Mouse (Mus musculus): Measurements from ENCODE around the gene Epn1. TPM values are rescaled to one million over a fixed set of nuclear protein-coding genes. Genes with fewer than 3 reads are reported as not detected.
"Not testable (repeated sequence)": the region's sequence is repeated elsewhere in the genome, so short reads cannot be mapped to it uniquely, and the experiment has no call there.

The Epn1 gene
- polyA plus RNA-seq, 1 experiment from 2014 or later = 50.4 TPM

- Histone ChIP-seq H3K9me3 (replicated peaks; ENCODE audit: control insufficient read depth, low read length) (no peaks in the 10 kb centered on the region), H3K4me1 (ENCODE audit: control insufficient read depth, insufficient read depth, low read length) (peaks cover 25% of the 10 kb centered on the region), H3K4me3 (replicated peaks; ENCODE audit: low read length) (peak within 1 kb of the TSS; percentile 88), H3K27ac (ENCODE audit: low read length) (peak within 1 kb of the TSS; percentile 100), H3K9ac (ENCODE audit: low read length) (peak within 1 kb of the TSS; percentile 96), H3K36me3 (ENCODE audit: control insufficient read depth, insufficient read depth, low read length) (no peaks in the 10 kb centered on the region), H3K4me2 (ENCODE audit: low read depth, low read length) (peak within 1 kb of the TSS; percentile 95), H3K27me3 (ENCODE audit: control insufficient read depth, insufficient read depth, low read length) (0 out of 2 replicates have a peak, but pooled peaks cover 1% of the 10 kb centered on the region)
- ATAC-seq (ENCODE audit: insufficient read depth, low FRiP score) = peak; percentile 85
- WGBS = under 1% methylated on average over 53 of the region's 65 CpGs
Measured at GRCm38 (mm10) chr7:5061774-5062359, 18.2 kb upstream of the Epn1 start, which contains the start of gene U2af2. Gene U2af2, plus strand, starts transcription at chr7:5062143.

GRCm38 (mm10) chr7:5062360-5063001, 17.6 kb upstream of the Epn1 start:
- H3K27ac ChIP-seq (ENCODE audit: low read length) = peak overlapping the region; percentile 100
- peak overlapping the region; percentile 88 for H3K4me3 ChIP-seq (replicated peaks; ENCODE audit: low read length)
- H3K36me3 ChIP-seq (ENCODE audit: control insufficient read depth, insufficient read depth, low read length) = no peaks in the 10 kb centered on the region
- peak; percentile 68 for ATAC-seq (ENCODE audit: insufficient read depth, low FRiP score)
- H3K9ac ChIP-seq (ENCODE audit: low read length) = peak overlapping the region; percentile 96
- H3K4me2 ChIP-seq (ENCODE audit: low read depth, low read length) = peak overlapping the region; percentile 86
- H3K27me3 ChIP-seq (ENCODE audit: control insufficient read depth, insufficient read depth, low read length) = no peaks in the 10 kb centered on the region
- no peaks in the 10 kb centered on the region for H3K9me3 ChIP-seq (replicated peaks; ENCODE audit: control insufficient read depth, low read length)
- 0% methylated on average over 51 of the region's 51 CpGs for WGBS
- peaks cover 21% of the 10 kb centered on the region for H3K4me1 ChIP-seq (ENCODE audit: control insufficient read depth, insufficient read depth, low read length)

GRCm38 (mm10) chr7:5064886-5065285, 15.1 kb upstream of the Epn1 start:
- Histone ChIP-seq H3K27me3 (ENCODE audit: control insufficient read depth, insufficient read depth, low read length) (no peaks in the 10 kb centered on the region), H3K4me1 (ENCODE audit: control insufficient read depth, insufficient read depth, low read length) (peaks cover 19% of the 10 kb centered on the region), H3K36me3 (ENCODE audit: control insufficient read depth, insufficient read depth, low read length) (peaks cover 22% of the 10 kb centered on the region), H3K9me3 (replicated peaks; ENCODE audit: control insufficient read depth, low read length) (no peaks in the 10 kb centered on the region), H3K4me3 (replicated peaks; ENCODE audit: low read length) (no peak overlapping the region), H3K27ac (ENCODE audit: low read length) (no peak overlapping the region), H3K4me2 (ENCODE audit: low read depth, low read length) (no peak overlapping the region), H3K9ac (ENCODE audit: low read length) (no peak overlapping the region)
- 90% methylated on average over 6 of the region's 6 CpGs for WGBS
- ATAC-seq (ENCODE audit: insufficient read depth, low FRiP score) = no peak

GRCm38 (mm10) chr7:5073586-5073985, 6.4 kb upstream of the Epn1 start:
- ATAC-seq (ENCODE audit: insufficient read depth, low FRiP score) = peak; percentile 14; the same call in 1 of the 2 replicates
- Histone ChIP-seq H3K4me2 (ENCODE audit: low read depth, low read length) (no peak overlapping the region), H3K9me3 (replicated peaks; ENCODE audit: control insufficient read depth, low read length) (no peaks in the 10 kb centered on the region), H3K27me3 (ENCODE audit: control insufficient read depth, insufficient read depth, low read length) (no peaks in the 10 kb centered on the region), H3K36me3 (ENCODE audit: control insufficient read depth, insufficient read depth, low read length) (peaks cover 59% of the 10 kb centered on the region), H3K27ac (ENCODE audit: low read length) (no peak overlapping the region), H3K9ac (ENCODE audit: low read length) (no peak overlapping the region), H3K4me1 (ENCODE audit: control insufficient read depth, insufficient read depth, low read length) (no peaks in the 10 kb centered on the region), H3K4me3 (replicated peaks; ENCODE audit: low read length) (no peak overlapping the region)
- 66% methylated on average over 1 of the region's 1 CpGs for WGBS

- Histone ChIP-seq H3K4me2 (ENCODE audit: low read depth, low read length) (no peak overlapping the region), H3K27me3 (ENCODE audit: control insufficient read depth, insufficient read depth, low read length) (no peaks in the 10 kb centered on the region), H3K4me1 (ENCODE audit: control insufficient read depth, insufficient read depth, low read length) (no peaks in the 10 kb centered on the region), H3K4me3 (replicated peaks; ENCODE audit: low read length) (no peak overlapping the region), H3K9me3 (replicated peaks; ENCODE audit: control insufficient read depth, low read length) (no peaks in the 10 kb centered on the region), H3K9ac (ENCODE audit: low read length) (no peak overlapping the region), H3K27ac (ENCODE audit: low read length) (no peak overlapping the region), H3K36me3 (ENCODE audit: control insufficient read depth, insufficient read depth, low read length) (peaks cover 45% of the 10 kb centered on the region)
- no peak for ATAC-seq (ENCODE audit: insufficient read depth, low FRiP score)
- WGBS = 92% methylated on average over 5 of the region's 5 CpGs
Measured at GRCm38 (mm10) chr7:5074984-5075383, 5.1 kb upstream of the Epn1 start.

- H3K36me3 ChIP-seq (ENCODE audit: control insufficient read depth, insufficient read depth, low read length) = peaks cover 27% of the 10 kb centered on the region
Measured at GRCm38 (mm10) chr7:5076931-5077330, 3.1 kb upstream of the Epn1 start.

GRCm38 (mm10) chr7:5079365-5080009, 548 bp upstream of the Epn1 start:
- WGBS = 41% methylated on average over 10 of the region's 13 CpGs
- H3K9ac ChIP-seq (ENCODE audit: low read length) = peak overlapping the region; percentile 98

More at GRCm38 (mm10) chr7:5076931-5077330, 3.1 kb upstream of the Epn1 start:
- Histone ChIP-seq H3K27me3 (ENCODE audit: control insufficient read depth, insufficient read depth, low read length) (no peaks in the 10 kb centered on the region), H3K27ac (ENCODE audit: low read length) (no peak overlapping the region), H3K9me3 (replicated peaks; ENCODE audit: control insufficient read depth, low read length) (no peaks in the 10 kb centered on the region), H3K4me3 (replicated peaks; ENCODE audit: low read length) (no peak overlapping the region), H3K9ac (ENCODE audit: low read length) (no peak overlapping the region), H3K4me1 (ENCODE audit: control insufficient read depth, insufficient read depth, low read length) (peaks cover 8% of the 10 kb centered on the region; the same call in 1 of the 2 replicates), H3K4me2 (ENCODE audit: low read depth, low read length) (no peak overlapping the region)
- 67% methylated on average over 2 of the region's 2 CpGs for WGBS
- no peak for ATAC-seq (ENCODE audit: insufficient read depth, low FRiP score)

GRCm38 (mm10) chr7:5080815-5081214, 780 bp downstream of the Epn1 start:
- Histone ChIP-seq H3K4me2 (ENCODE audit: low read depth, low read length) (peak overlapping the region; percentile 87), H3K9ac (ENCODE audit: low read length) (peak overlapping the region; percentile 98), H3K4me3 (replicated peaks; ENCODE audit: low read length) (peak overlapping the region; percentile 100), H3K27ac (ENCODE audit: low read length) (peak overlapping the region; percentile 95), H3K27me3 (ENCODE audit: control insufficient read depth, insufficient read depth, low read length) (no peaks in the 10 kb centered on the region), H3K36me3 (ENCODE audit: control insufficient read depth, insufficient read depth, low read length) (peaks cover 23% of the 10 kb centered on the region), H3K4me1 (ENCODE audit: control insufficient read depth, insufficient read depth, low read length) (peaks cover 21% of the 10 kb centered on the region; the same call in 1 of the 2 replicates), H3K9me3 (replicated peaks; ENCODE audit: control insufficient read depth, low read length) (no peaks in the 10 kb centered on the region)
- no peak for ATAC-seq (ENCODE audit: insufficient read depth, low FRiP score)
- WGBS = 9% methylated on average over 6 of the region's 6 CpGs

More at GRCm38 (mm10) chr7:5079365-5080009, 548 bp upstream of the Epn1 start:
- Histone ChIP-seq H3K36me3 (ENCODE audit: control insufficient read depth, insufficient read depth, low read length) (peaks cover 26% of the 10 kb centered on the region), H3K4me1 (ENCODE audit: control insufficient read depth, insufficient read depth, low read length) (peaks cover 21% of the 10 kb centered on the region; the same call in 1 of the 2 replicates), H3K4me3 (replicated peaks; ENCODE audit: low read length) (peak overlapping the region; percentile 100), H3K4me2 (ENCODE audit: low read depth, low read length) (peak overlapping the region; percentile 87), H3K27ac (ENCODE audit: low read length) (peak overlapping the region; percentile 95)
- not testable (repeated sequence) for H3K27me3 ChIP-seq (ENCODE audit: control insufficient read depth, insufficient read depth, low read length); H3K9me3 ChIP-seq (replicated peaks; ENCODE audit: control insufficient read depth, low read length); ATAC-seq (ENCODE audit: insufficient read depth, low FRiP score)

- H3K9me3 ChIP-seq (replicated peaks; ENCODE audit: control insufficient read depth, low read length) = no peaks in the 10 kb centered on the region
- H3K4me3 ChIP-seq (replicated peaks; ENCODE audit: low read length) = peak overlapping the region; percentile 100
- peak overlapping the region; percentile 95; the same call in 1 of the 2 replicates for H3K27ac ChIP-seq (ENCODE audit: low read length)
- H3K36me3 ChIP-seq (ENCODE audit: control insufficient read depth, insufficient read depth, low read length) = peaks cover 19% of the 10 kb centered on the region
- H3K27me3 ChIP-seq (ENCODE audit: control insufficient read depth, insufficient read depth, low read length) = no peaks in the 10 kb centered on the region
- 55% methylated on average over 6 of the region's 6 CpGs for WGBS
- no peak for ATAC-seq (ENCODE audit: insufficient read depth, low FRiP score)
- peaks cover 21% of the 10 kb centered on the region; the same call in 1 of the 2 replicates for H3K4me1 ChIP-seq (ENCODE audit: control insufficient read depth, insufficient read depth, low read length)
- H3K9ac ChIP-seq (ENCODE audit: low read length) = peak overlapping the region; percentile 98
- peak overlapping the region; percentile 87 for H3K4me2 ChIP-seq (ENCODE audit: low read depth, low read length)
Measured at GRCm38 (mm10) chr7:5081241-5081640, 1.2 kb downstream of the Epn1 start.
